Mouse (Mus musculus): ENCODE measurements around the gene Mmgt2. TPM values are rescaled to one million over a fixed set of nuclear protein-coding genes. Genes with fewer than 3 reads are reported as not detected.
"Not testable (repeated sequence)": the region's sequence is repeated elsewhere in the genome, so short reads cannot be mapped to it uniquely, and the experiment has no call there.

Gene Mmgt2
- total RNA-seq, 2 experiments from 2014 or later = 10.9 to 19.3 TPM

DNA sequence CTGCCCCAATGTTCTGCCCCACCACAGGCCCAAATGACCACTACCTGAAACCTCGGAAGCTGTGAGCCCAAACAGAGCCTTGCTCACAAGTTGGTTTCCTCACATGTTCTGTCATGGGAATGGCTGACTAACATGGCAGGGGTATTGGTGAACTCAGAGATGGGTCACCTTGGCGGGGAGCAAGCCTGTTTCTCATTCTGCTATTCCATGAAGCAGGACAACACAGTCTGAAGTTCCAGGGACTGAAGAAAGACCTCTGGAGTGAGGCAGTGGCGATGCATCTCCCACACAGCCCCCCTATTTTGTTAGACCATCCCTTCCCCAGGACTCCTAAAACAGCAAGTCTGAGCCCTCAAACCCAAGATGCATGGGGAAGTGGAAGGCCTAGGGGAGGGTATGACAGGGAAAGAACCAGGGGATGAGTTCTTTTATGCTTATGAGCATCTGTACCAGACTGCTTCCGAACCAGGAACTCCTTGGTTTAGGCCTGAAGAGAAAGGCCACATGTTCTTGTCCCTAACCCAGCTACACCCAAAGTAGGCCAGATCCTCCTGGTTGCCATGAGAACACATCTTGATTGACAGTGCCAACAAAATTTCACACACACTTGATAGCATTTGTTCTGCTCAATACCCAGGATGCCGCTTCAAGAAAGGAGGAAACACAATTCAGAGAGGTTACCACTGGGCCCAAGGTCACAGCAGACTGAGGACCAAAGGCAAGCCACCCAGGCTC is 3.7 kb upstream of the Mmgt2 start:
- ATAC-seq (ENCODE audit: poor library complexity, severe bottlenecking) = no peak

- ATAC-seq (ENCODE audit: poor library complexity, severe bottlenecking) = no peak
Measured at GRCm38 (mm10) chr11:62645337-62645675, 3.2 kb upstream of the Mmgt2 start.

GRCm38 (mm10) chr11:62645732-62646494 is 2.6 kb upstream of the Mmgt2 start:
- peak; percentile 31 for ATAC-seq (ENCODE audit: poor library complexity, severe bottlenecking)

GRCm38 (mm10) chr11:62646495-62646843 is 2.0 kb upstream of the Mmgt2 start:
- ATAC-seq (ENCODE audit: poor library complexity, severe bottlenecking) = no peak

GRCm38 (mm10) chr11:62646958-62647515 is 1.4 kb upstream of the Mmgt2 start:
- ATAC-seq (ENCODE audit: poor library complexity, severe bottlenecking) = no peak

- no peak for ATAC-seq (ENCODE audit: poor library complexity, severe bottlenecking)
Measured at GRCm38 (mm10) chr11:62647661-62648590, 538 bp upstream of the Mmgt2 start, which contains the start of gene Lrrc75a. Lrrc75a (minus strand) TSS chr11:62648523.

GRCm38 (mm10) chr11:62649803-62650202 is 1.3 kb downstream of the Mmgt2 start:
- ATAC-seq (ENCODE audit: poor library complexity, severe bottlenecking) = not testable (repeated sequence)

DNA sequence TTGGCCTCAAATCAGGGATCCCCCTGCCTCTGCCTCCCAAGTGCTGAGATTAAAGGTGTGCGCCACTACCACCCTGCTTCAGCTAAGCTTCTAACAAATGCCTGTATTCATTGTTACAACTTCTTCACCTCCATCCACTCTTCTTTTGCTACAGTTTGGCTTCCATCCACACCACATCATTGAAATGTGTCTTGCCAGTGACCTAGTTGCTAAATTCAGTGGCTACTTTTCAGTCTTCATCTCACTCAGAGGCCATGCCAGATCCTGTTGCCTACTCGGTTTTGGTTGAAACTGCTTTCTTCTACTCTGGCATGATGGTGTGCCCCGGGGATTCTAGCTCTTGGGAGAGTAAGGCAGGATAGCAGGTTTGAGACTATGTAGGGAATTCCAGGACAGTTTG is 3.1 kb downstream of the Mmgt2 start:
- no peak for ATAC-seq (ENCODE audit: poor library complexity, severe bottlenecking)

- no peak for ATAC-seq (ENCODE audit: poor library complexity, severe bottlenecking)
Measured at GRCm38 (mm10) chr11:62652080-62652479, 3.6 kb downstream of the Mmgt2 start.

- ATAC-seq (ENCODE audit: poor library complexity, severe bottlenecking) = no peak
Measured at GRCm38 (mm10) chr11:62660885-62661284, 12.4 kb downstream of the Mmgt2 start.

DNA sequence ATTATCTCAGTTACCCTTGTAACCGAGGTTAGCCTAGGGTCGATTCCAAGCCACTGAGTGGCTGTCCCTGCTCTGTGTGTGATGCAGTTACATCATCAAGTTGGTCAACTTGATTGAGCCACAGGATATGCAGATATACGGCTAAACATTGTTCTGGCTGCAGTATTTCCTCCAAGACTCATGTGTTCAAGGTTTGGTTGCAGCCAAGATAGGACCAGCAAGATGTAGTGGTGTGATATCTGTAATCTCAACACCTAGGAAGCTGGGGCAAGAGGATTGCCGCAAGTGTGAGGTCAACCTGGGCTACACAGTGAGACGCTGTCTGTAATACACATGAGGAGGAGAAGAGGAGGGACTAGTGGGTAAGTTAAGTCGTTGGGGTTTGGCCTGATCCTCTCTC is 15.8 kb downstream of the Mmgt2 start:
- peak; percentile 83 for ATAC-seq (ENCODE audit: poor library complexity, severe bottlenecking)

GRCm38 (mm10) chr11:62668986-62669385 is 20.5 kb downstream of the Mmgt2 start:
- no peak for ATAC-seq (ENCODE audit: poor library complexity, severe bottlenecking)

DNA sequence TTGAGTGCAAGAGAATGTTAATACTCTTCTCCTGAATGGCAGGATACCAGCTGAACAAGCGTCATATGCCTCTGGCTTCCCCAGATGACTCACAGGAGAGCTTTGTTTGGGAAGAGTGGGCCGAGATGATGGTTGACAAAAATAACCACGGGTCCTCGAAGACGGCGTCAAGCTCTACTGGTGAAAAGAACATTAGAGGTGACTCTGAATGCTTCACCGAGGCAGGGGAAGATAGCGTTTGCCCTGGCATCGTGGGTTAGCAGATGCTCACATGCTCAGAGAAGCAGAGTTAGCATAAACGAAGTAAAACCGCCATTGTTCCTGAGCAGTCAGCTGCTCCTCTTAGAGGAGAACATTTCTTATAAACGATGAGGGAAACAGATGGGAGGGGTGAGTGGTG is 21.0 kb downstream of the Mmgt2 start:
- ATAC-seq (ENCODE audit: poor library complexity, severe bottlenecking) = no peak

GRCm38 (mm10) chr11:62670006-62670405 is 21.5 kb downstream of the Mmgt2 start:
- no peak for ATAC-seq (ENCODE audit: poor library complexity, severe bottlenecking)

GRCm38 (mm10) chr11:62675480-62676289 is 27.2 kb downstream of the Mmgt2 start:
- ATAC-seq (ENCODE audit: poor library complexity, severe bottlenecking) = peak; percentile 100

DNA sequence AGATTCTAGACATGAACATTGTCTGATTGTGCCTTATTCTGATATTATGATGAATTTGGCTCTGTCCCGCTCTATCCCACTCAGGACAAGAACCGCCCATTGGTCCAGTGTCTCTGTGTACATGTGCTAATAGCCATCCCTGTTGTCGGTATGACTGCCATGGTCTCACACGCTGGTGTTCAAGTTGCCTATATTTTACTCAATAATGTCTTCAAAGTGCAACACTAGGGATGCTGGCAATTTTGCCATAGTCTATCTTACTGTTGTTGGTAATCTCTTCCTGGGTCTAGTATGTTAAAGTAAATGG is 27.8 kb downstream of the Mmgt2 start:
- no peak for ATAC-seq (ENCODE audit: poor library complexity, severe bottlenecking)

GRCm38 (mm10) chr11:62678778-62679354 is 30.4 kb downstream of the Mmgt2 start:
- no peak for ATAC-seq (ENCODE audit: poor library complexity, severe bottlenecking)

DNA sequence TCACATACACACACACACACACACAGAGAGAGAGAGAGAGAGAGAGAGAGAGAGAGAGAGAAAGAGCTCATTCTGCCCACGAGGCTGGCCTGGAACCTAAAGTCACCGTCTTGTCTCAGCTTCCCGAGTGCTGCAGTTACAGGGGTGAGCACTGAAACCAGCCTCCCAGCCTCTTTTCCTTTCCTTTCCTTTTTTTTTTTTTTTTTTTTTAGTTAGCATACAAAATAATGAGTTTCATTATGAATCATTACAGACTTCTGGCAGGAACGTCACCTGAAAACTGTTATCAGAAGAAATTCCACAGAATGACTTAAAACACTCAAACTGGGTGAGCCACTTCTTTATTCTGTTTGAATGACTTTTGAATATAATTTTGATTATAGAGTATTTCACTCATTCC is 31.5 kb downstream of the Mmgt2 start:
- ATAC-seq (ENCODE audit: poor library complexity, severe bottlenecking) = no peak

GRCm38 (mm10) chr11:62691592-62691991 is 43.1 kb downstream of the Mmgt2 start:
- no peak for ATAC-seq (ENCODE audit: poor library complexity, severe bottlenecking)
